Mouse (Mus musculus) heart, adult 9 months (tissue): Measurements from ENCODE around the gene Gata5.

ENCODE experiments used
- DNase-seq, 2 experiments: peaks; one replicate each; pipeline ENCODE4 v3.0.0; 2022; ENCODE audit warnings: low spot score in 2 of 2

Gata5 gene

DNA sequence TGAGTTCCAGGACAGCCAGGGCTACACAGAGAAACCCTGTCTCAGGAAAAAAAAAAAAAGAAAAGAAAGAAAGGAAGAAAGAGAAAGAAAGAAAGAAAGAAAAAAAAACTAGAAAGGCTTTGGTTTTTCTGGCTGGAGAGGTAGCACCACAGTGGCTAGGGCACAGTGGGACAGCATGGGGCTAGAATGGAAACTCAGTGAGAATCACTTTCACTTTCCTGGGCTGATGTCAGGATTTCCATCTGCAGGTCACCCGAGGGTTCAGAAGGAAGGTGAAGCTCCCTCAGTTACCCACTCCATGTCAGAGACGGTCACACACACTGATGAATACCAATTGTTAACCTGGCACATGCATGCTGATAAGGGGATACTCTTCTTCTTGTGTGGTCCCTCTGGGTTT, 26.8 kb downstream of the Gata5 start:
- no peak for DNase-seq

DNA sequence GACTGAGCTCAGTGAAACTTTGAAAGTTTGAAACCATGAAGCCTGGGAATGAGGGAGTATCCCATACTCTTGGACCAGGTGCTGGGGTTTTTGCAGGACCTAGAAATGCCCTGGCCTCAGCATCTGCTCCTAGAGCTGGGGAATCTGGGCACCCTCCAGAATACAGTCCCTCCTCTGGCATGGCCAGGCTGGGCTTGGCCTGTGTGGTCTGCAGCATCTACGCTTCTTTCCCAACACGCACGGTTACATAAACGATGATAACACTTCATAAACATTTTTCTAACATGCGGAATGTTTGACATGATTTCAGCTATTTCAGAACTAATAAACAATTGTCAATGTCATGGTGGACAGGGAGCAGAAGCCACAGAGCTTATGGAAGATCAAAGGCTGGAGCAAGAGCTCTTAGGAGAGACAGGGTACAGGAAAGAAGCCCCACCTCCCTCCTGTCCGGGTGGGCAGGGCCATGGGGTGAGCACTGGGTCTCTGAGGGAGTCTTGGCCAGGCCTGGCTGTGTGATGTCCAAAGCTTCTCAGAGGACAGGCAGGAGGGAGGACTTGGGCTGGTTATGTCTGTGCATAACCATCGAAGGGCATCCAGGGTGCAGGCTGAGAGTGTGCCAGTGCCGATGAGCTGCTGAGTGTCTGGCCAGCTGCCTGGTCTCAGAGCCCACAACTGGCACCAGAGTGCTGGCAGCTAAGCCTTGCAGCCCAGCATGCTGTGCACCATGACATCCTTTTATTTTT, 27.9 kb downstream of the Gata5 start:
- peak; percentile 62 to 79 for DNase-seq

DNA sequence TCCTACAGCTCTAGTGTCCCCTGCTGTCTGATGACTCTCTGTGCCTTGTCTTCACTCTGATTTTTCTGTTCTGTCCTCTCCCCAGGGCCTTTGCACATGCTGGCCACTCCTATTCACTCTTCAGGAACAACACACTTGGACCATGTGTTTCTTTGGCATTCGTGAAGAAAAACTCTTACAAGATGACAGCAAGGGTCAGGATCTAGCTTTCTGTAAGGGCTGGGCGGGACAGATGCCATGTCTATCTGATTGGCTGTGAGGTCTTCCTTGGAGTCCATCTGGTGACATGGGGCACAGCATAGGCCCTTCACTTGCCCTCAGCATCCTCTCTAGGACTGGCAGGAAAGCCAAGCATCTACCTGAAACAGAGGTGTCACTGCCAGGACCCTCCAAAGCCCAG, 28.5 kb downstream of the Gata5 start:
- DNase-seq, result no peak

DNA sequence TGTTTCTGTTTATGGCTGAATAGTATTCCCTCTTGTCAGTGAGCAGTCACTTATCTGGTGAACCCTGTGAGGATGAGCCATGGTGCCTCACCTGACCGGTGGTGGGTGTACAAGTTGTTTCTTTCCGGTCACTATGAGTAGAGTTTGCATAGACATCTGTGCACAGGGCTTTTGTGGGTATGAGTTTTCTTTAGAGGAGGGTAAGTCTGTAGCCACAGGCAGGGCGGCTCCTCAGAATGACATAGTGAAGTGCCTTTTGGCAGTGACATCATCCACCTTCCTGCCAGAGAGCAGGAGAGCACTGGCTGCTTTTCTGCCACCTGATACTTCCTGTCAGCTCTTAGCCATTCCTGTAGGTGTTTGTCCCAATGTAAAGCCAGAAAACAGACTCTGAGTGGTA, 29.0 kb downstream of the Gata5 start:
- DNase-seq, result no peak

DNA sequence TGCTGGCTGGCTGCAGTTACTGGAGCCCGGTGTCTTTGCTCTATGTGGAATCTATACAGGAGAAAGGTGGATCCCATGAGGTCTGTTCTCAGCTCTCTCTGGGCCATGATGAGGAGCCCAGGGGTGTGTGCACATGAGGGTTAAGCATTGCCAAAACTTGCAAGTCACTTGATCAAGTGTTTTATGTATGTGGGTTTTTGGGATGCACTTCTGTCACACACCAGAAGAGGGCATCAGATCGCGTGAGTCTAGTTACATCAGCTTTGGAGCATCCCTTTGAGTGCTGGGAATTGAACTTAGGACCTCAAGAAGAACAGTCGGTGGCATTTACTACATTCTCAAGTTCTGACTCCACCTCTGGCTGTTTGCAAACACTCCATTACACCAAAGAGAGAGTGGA, 29.9 kb downstream of the Gata5 start:
- no peak for DNase-seq

DNA sequence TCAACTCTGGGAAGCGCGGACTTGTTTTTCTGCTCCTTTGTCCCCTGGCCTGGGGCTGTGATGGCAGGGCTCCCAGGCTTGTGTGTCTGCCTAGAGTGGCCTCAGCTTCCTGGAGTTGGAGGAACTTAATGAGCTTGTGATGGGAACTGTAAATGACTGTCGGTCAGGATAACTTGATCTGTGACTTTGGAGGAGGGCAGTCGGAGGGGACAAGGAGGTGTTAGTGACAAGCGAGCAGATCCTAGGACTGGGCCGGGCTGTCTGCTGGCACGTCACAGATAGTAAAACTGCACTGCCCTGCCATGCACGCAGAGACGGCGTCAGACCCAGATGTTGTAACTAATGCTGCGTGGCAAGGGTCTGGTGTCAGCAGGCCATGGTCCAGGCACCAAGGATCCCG, 31.0 kb downstream of the Gata5 start:
- no peak for DNase-seq

DNA sequence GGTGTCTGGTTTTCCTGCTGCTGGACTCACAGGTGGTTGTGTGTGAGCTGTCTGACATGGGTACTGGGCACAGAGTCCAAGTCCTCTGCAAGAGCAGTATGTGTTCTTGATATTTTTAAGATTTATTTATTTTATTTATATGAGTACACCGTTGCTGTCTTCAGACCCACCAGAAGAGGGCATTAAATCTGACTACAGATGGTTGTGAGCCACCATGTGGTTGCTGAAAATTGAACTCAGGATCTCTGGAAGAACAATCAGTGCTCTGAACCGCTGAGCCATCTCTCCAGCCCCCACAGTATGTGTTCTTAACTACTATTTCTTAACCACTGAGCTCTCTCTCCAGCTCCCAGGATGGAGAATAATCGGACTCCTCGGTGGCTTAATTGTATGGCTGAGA, 32.3 kb downstream of the Gata5 start:
- no peak for DNase-seq

DNA sequence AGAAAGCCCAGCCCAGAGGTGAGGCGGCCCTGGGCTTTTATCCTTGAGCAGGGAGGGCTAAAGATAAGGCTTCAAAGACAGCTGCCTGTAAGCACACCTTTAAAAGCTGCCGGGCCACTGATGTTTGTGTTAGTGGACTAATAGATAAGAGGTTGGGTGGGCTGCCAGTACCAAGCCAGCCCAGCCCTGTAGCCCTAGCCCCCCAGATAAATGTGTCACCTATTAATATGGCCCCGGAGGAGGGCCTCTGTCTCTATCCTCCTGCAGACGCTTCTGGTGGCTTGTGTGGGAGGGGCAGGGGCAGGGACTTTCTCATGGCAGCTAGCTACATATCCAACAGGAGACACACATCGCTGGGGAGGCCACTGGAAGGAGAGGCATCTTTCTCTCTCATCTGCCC, 33.7 kb downstream of the Gata5 start:
- DNase-seq, result no peak

DNA sequence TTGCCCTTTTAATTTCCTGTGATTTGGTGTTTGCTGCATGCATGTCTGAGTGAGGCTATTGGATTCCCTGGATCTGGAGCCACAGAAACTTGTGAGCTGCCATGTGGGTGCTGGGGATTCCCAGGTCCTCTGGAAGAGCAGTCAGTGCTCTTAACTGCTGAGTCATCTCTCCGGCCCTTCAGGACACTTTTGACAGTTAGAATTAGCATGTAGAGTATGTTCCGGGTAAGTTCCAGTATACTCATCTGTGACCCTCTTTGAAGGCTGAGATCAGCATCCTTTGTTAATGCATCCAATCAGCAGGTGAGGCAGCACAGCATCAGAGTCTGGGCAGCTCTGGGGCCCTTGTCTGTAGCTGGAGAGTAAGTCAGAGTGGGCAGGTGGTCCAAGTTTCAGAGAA, 34.2 kb downstream of the Gata5 start:
- no peak for DNase-seq

DNA sequence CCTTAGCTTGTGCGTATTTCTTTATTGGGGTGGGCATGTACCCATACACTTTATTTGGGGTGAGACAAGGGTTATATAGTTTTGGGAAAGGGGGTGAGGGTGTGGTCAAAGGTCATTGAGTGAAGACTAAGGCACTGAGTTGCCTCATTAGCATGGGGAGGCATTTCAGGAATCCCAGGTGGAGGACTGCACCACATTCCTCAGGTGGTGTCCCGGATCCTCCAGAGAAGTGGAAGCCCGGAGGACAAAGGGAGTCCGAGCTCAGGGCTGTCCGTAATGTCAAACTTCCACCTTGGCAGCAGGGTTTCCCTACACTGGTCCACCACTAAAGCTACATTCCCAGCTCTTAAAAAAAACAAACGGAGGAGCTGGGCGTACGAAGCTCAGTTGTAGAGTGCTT, 41.6 kb downstream of the Gata5 start:
- DNase-seq, result no peak

DNA sequence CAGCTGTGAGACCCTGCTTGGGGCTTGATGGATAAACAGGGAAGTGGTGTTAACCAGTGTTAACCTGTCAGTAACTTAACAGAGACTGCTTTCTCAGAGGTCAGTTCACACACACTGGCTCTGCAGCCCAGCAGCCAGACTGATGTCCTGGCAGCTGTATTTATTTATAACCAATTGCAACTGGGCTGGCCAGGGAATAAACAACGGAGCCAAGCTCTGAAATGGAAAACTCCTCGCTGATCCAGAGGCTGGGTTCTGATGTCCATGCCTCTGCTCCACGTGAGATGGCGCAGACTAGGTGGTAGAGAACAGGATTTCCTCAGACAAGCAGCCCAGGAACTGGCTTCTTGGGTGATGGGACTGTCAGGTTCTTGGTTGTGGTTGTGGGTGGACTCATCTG, 42.5 kb downstream of the Gata5 start:
- no peak for DNase-seq

DNA sequence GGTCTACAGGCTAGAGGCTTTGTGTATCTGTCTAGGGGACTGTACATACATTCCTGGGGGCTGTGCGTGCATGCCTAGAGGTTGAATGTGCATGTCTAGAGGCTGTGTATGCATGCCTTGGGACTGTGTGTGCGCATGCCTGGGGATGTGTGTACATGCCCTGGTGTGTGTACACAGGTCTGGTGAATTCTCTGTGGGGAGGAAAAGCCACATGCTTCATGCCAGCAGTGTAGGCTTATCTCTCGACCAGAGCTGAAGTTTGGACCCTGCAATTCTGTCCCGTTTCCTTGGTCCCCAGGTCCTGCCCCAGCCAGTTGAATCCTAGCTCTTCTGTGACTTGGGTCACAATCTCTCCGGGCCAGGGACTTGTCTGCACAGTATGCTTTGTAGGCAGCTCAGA, 42.9 kb downstream of the Gata5 start:
- DNase-seq, result no peak

DNA sequence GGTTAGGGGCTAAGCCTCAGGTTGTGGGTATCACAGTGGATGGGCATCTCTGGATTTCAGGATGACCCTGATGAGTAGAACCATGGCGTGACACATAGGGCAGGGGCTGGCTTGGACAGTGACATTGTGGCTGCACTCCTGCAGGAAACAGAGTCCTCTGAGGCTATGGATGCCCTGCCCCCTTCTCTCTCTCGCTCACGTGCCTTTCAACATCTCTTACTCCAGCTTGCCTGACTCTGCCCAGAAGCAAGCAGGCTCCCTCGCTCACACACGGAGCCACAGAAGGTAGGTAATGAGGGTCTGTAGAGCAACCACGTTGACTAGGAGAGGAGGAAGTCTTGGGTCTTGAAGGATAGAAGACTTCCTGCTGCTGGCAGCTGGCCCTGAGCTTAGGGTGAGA, 44.0 kb downstream of the Gata5 start:
- no peak for DNase-seq

DNA sequence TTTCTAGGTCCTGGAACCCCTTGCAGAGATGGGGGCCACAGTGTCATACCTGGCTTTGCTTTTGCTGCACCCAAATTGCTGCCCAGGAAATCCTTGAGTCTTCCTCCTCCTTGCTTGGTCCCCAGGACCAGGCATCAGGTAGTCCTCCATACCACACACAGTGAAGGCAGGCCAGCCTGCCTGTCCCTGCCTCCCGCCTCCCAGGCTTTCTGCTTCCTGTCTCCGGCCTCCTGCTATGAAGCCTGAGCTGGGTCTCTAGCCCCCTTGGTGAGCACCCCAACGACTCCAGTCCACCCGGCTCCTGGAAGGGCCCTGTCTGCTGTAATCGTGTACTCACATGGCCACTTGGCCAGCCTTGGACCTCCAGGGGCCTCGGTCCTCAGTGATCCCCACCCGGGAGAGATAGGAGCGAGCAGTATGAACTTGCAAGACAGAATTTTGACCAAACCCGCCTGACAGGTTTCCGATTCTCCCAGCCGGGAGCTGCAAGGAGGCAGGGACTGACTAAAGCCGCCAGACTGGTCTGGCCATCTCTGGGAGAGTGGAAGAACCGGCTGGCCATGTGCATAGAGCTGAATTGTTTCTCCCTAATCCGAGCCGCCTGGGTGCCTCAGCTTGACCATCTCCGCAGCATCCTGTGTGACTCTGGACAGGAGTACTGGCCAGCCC, 44.9 kb downstream of the Gata5 start, which contains the start of gene Rbbp8nl:
Gene Rbbp8nl, minus strand, starts transcription at position 440 of the 669 bp plus-strand sequence.
- DNase-seq, result no peak

DNA sequence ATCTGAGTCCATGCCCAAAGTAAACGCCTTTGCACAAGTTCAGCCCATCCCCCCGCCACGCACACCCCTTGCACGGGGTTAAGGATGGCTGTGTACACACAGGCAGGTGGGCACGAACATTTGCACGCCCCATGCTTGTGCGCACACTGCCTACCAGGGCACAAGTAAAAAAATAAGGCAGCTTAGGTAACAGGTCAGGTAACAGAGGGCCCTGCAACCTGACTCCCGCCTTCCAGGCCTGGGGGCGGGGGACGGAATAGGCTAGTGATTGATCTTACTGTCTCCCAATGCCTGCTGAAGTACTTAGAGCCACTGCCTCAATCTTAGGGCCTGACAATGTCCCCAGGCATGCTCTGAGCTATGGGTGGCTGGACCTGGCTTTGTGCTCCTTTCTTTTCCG, 45.5 kb downstream of the Gata5 start:
- no peak for DNase-seq

DNA sequence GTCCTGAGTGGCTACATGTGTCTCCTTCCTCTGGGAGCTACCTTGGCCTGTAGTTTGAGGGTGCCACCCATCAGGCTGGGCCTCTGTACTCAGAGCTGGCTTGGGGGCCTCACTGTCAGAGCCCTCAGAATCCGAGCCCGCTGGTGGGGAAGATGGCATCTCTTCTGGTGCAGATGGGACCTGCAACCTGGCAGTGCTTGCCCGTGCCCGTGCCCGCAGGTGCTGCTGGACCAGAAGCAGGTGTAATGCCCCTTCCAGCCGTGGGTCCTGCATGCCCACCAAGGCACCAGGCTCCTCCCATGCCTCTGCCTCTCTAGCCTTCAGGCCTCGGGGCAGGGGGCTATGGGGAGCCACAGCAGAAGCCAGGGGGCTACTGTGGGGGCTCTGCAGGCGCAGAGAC, 55.2 kb downstream of the Gata5 start:
- no peak for DNase-seq

DNA sequence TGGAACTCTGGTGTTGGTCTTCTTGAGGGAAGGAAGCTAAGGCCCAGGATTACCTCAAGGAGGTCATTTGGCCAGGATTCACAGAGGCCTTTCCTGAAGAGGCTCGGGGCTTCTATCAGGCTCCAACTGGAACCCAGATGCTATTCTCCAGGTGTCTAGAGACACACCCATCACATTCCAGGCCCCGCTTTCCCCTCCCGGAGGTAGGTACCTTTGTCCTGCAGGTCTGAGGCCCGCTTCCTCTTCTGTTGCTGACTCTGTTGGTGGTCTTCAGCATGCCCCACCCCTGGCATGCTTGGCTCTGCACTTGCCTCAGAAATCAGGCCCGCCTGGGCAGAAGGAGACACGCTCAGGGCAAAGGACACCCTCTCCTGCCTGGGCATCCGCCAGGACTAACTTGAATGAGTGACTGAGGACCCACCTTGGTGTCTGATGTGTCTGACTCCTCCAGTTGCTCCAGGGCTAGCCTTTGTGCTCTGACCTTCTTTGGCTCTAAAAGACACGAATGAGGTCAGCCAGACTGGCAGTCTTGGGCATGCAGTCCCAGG, 56.7 kb downstream of the Gata5 start:
- no peak for DNase-seq

DNA sequence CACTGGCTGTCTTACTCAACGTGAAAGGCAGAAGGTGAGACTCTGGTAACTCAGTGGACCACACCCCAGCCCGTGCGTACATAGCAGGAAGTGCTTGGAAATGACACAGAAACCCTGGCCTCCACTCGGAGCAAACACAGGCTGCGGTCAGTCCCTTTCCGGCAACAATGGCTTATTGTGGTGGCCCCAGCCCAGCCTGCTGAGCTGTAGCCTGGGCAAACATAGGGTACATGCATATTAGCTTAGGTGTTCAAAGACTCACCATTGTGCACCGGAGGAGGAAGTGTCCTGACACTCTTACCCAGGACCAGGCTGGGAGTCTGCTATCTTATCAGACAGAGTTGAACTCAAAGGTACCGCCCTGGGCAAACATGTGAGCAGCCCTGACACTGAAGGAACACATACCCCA, 57.6 kb downstream of the Gata5 start:
- DNase-seq, result no peak

DNA sequence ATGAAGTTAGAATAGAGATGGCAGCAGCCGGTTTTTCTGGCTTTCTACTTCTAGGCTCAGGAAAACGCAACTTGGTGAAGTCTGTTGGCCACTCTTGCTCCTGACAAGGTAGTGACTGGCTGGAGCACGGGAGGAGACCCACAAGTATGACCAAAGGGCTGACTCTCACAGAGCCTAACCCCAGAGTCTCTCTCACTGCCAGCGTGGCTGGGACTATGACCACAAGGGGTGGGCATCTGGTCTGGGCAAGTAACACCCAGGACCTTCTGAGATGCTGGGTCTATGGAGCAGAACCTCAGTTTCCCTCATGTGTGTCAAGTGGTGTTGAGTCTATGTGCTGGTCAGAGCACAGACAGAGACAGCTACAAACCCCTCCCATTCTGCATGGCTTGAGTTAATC, 58.1 kb downstream of the Gata5 start:
- no peak for DNase-seq

DNA sequence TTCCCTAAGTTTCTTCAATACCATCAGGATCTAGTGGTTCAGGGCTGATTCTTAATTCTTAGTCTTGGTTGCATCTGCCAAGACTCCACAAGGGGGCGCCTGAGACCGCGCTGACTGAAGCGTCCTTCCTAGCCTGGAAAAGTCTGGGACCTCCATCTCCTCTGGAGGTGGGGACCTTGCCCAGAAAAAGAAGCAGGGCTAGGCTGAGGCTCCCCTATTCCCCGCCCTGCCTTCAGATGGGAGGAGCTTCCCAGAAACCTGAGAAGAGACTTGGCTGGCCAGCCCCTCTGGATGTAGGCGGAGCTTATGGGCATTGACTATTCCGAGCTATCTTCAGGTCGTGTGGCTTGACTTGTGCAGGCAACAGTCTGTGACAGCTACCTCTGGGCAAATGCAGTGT, 58.7 kb downstream of the Gata5 start:
- DNase-seq, result peak; percentile 90 to 91
